Mouse (Mus musculus): ENCODE measurements around the gene Gli2. TPM values are rescaled to one million over a fixed set of nuclear protein-coding genes. Genes with fewer than 3 reads are reported as not detected.

The Gli2 gene
- polyA plus RNA-seq, 1 experiment from 2014 or later = 6.5 TPM

GRCm38 (mm10) chr1:119035931-119036330 lies 17.5 kb downstream of the Gli2 start:
- Histone ChIP-seq H3K4me1 (ENCODE audit: insufficient read depth, low read length) (peaks cover 31% of the 10 kb centered on the region), H3K27me3 (ENCODE audit: insufficient read depth, low read length) (no peaks in the 10 kb centered on the region), H3K9ac (replicated peaks; ENCODE audit: low read length) (no peak overlapping the region), H3K4me3 (ENCODE audit: low read length) (no peak overlapping the region), H3K27ac (ENCODE audit: low read length) (no peak overlapping the region), H3K36me3 (ENCODE audit: insufficient read depth, low read length) (no peaks in the 10 kb centered on the region), H3K9me3 (ENCODE audit: low read length) (no peaks in the 10 kb centered on the region), H3K4me2 (replicated peaks; ENCODE audit: low read depth, low read length) (no peak overlapping the region)
- 76% methylated on average over 8 of the region's 8 CpGs for WGBS
- ATAC-seq (ENCODE audit: low FRiP score, low TSS enrichment) = no peak

DNA sequence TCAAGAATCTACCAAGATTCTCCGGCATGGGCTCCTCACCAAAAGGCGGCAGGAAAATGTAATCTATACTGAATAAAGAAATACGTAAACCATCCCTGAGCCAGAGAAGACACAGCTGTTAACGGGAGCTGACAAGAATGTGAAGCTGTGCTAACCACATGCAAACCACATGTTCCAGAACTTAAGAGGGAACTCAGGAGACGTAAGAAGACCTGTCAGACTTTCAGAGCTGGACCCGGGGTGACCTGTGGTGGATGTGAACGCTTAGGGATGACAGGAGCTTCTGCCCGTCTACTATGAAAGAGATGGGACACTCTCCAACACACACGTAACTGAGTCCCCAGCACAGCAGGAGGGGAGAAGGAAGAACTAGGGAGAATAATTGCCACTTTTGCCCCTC lies 18.1 kb downstream of the Gli2 start:
- peaks cover 31% of the 10 kb centered on the region for H3K4me1 ChIP-seq (ENCODE audit: insufficient read depth, low read length)
- no peaks in the 10 kb centered on the region for H3K36me3 ChIP-seq (ENCODE audit: insufficient read depth, low read length)
- 42% methylated on average over 9 of the region's 9 CpGs for WGBS
- H3K9ac ChIP-seq (replicated peaks; ENCODE audit: low read length) = no peak overlapping the region
- ATAC-seq (ENCODE audit: low FRiP score, low TSS enrichment) = no peak
- H3K4me3 ChIP-seq (ENCODE audit: low read length) = no peak overlapping the region
- no peak overlapping the region for H3K4me2 ChIP-seq (replicated peaks; ENCODE audit: low read depth, low read length)
- H3K27ac ChIP-seq (ENCODE audit: low read length) = peak overlapping the region; percentile 62
- no peaks in the 10 kb centered on the region for H3K27me3 ChIP-seq (ENCODE audit: insufficient read depth, low read length)
- no peaks in the 10 kb centered on the region for H3K9me3 ChIP-seq (ENCODE audit: low read length)

- 31% methylated on average over 13 of the region's 13 CpGs for WGBS
- H3K4me1 ChIP-seq (ENCODE audit: insufficient read depth, low read length) = peaks cover 31% of the 10 kb centered on the region
- H3K9ac ChIP-seq (replicated peaks; ENCODE audit: low read length) = peak overlapping the region; percentile 58
- no peaks in the 10 kb centered on the region for H3K27me3 ChIP-seq (ENCODE audit: insufficient read depth, low read length)
- ATAC-seq (ENCODE audit: low FRiP score, low TSS enrichment) = no peak
- no peaks in the 10 kb centered on the region for H3K36me3 ChIP-seq (ENCODE audit: insufficient read depth, low read length)
- H3K4me2 ChIP-seq (replicated peaks; ENCODE audit: low read depth, low read length) = no peak overlapping the region; the same call in 1 of the 2 replicates
- H3K27ac ChIP-seq (ENCODE audit: low read length) = peak overlapping the region; percentile 96
- H3K4me3 ChIP-seq (ENCODE audit: low read length) = no peak overlapping the region
- H3K9me3 ChIP-seq (ENCODE audit: low read length) = no peaks in the 10 kb centered on the region
Measured at GRCm38 (mm10) chr1:119034163-119034705, 19.2 kb downstream of the Gli2 start.

DNA sequence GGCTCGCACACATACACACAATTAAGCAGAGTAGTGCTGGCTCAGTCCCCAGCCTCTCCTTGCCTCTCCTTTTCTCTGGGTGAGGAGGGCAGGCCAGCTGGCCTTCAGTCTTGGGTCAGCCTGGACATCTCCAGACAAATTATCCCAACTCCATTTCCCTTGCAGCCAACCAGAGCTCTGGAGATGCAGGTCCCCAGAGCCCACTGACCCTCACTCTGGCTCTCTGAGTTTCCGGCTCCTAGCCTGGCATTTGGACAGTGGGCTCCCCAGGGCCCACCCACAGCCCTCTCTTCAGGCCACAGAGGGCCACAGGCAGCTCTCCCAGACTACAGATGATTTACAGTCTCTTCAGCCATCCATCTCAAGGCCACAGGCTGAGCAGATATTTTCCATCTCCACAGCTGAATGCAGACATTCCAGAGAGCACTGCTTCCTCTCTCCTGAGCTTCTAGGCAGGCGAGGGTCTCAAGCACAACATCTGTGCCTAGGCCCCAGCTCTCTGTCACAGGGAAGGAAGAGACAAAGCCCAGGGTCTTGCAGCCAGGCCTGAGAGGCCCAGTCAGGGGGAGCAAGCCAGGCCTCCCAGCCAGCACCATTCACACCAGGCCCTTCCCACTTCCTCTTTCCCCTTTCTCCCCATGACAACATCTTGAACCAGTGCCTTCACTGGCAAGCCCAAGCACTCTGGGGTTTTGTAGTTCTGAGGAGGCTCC lies 19.8 kb downstream of the Gli2 start:
- Histone ChIP-seq H3K36me3 (ENCODE audit: insufficient read depth, low read length) (no peaks in the 10 kb centered on the region), H3K4me2 (replicated peaks; ENCODE audit: low read depth, low read length) (no peak overlapping the region; the same call in 1 of the 2 replicates), H3K27ac (ENCODE audit: low read length) (peak overlapping the region; percentile 96), H3K9ac (replicated peaks; ENCODE audit: low read length) (peak overlapping the region; percentile 58), H3K4me1 (ENCODE audit: insufficient read depth, low read length) (peaks cover 31% of the 10 kb centered on the region), H3K9me3 (ENCODE audit: low read length) (no peaks in the 10 kb centered on the region), H3K4me3 (ENCODE audit: low read length) (no peak overlapping the region), H3K27me3 (ENCODE audit: insufficient read depth, low read length) (no peaks in the 10 kb centered on the region)
- peak; percentile 94 for ATAC-seq (ENCODE audit: low FRiP score, low TSS enrichment)
- whole genome bisulfite sequencing = 44% methylated on average over 3 of the region's 3 CpGs

DNA sequence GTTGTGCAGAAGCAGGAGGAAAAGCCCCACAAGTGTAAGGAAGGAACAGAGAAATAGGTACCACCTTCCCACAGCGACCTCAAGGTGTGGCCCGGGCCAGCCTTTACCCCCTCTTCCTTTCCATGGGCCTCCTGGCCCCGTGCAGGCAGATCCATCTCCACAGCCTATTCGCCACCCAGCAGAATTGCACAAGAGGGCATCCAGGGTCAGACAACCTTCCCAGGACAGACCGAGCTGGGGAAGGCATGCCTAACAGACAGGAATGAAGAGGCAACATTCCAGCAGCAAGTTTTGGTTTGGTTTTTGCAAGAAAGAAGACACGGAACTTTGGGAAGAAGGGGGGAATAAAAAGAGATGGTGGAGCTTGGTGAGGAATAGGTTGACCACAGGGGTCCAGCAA lies 22.2 kb downstream of the Gli2 start:
- Histone ChIP-seq H3K4me2 (replicated peaks; ENCODE audit: low read depth, low read length) (no peak overlapping the region), H3K9ac (replicated peaks; ENCODE audit: low read length) (no peak overlapping the region), H3K4me3 (ENCODE audit: low read length) (no peak overlapping the region), H3K4me1 (ENCODE audit: insufficient read depth, low read length) (peaks cover 37% of the 10 kb centered on the region), H3K27ac (ENCODE audit: low read length) (no peak overlapping the region), H3K9me3 (ENCODE audit: low read length) (no peaks in the 10 kb centered on the region), H3K36me3 (ENCODE audit: insufficient read depth, low read length) (no peaks in the 10 kb centered on the region), H3K27me3 (ENCODE audit: insufficient read depth, low read length) (no peaks in the 10 kb centered on the region)
- 74% methylated on average over 6 of the region's 6 CpGs for WGBS
- no peak for ATAC-seq (ENCODE audit: low FRiP score, low TSS enrichment)

- Histone ChIP-seq H3K4me2 (replicated peaks; ENCODE audit: low read depth, low read length) (no peak overlapping the region), H3K4me1 (ENCODE audit: insufficient read depth, low read length) (peaks cover 22% of the 10 kb centered on the region), H3K9me3 (ENCODE audit: low read length) (no peaks in the 10 kb centered on the region), H3K27me3 (ENCODE audit: insufficient read depth, low read length) (no peaks in the 10 kb centered on the region), H3K4me3 (ENCODE audit: low read length) (no peak overlapping the region), H3K36me3 (ENCODE audit: insufficient read depth, low read length) (no peaks in the 10 kb centered on the region), H3K9ac (replicated peaks; ENCODE audit: low read length) (no peak overlapping the region), H3K27ac (ENCODE audit: low read length) (no peak overlapping the region)
- peak; percentile 60; the same call in 1 of the 2 replicates for ATAC-seq (ENCODE audit: low FRiP score, low TSS enrichment)
- WGBS = 26% methylated on average over 8 of the region's 8 CpGs
Measured at GRCm38 (mm10) chr1:119025647-119026358, 27.6 kb downstream of the Gli2 start.

DNA sequence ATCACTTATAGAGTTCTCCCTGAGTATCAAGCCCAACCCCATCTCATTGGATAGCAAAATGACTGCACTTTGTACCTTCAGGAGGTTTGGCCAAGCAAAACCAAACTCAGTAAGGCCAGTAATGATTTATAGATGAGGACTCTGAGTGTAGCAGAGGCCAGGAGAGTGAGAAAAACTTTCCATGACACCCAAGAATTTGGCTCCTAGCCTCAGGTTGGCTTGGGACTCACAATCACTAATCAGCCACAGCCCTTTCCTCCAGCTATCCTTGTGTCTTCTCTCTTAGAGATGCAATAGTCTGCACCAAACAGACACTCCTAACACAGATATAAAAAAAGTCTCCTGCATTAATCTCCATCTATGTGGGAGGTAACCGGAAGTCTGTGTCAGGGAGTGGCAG lies 31.1 kb downstream of the Gli2 start:
- H3K4me2 ChIP-seq (replicated peaks; ENCODE audit: low read depth, low read length) = no peak overlapping the region
- H3K4me3 ChIP-seq (ENCODE audit: low read length) = no peak overlapping the region
- H3K4me1 ChIP-seq (ENCODE audit: insufficient read depth, low read length) = peaks cover 22% of the 10 kb centered on the region
- no peaks in the 10 kb centered on the region for H3K9me3 ChIP-seq (ENCODE audit: low read length)
- H3K9ac ChIP-seq (replicated peaks; ENCODE audit: low read length) = no peak overlapping the region
- H3K27me3 ChIP-seq (ENCODE audit: insufficient read depth, low read length) = no peaks in the 10 kb centered on the region
- no peaks in the 10 kb centered on the region for H3K36me3 ChIP-seq (ENCODE audit: insufficient read depth, low read length)
- H3K27ac ChIP-seq (ENCODE audit: low read length) = peak overlapping the region; percentile 21; the same call in 1 of the 2 replicates
- WGBS = 34% methylated on average over 1 of the region's 1 CpGs
- peak; percentile 9; the same call in 1 of the 2 replicates for ATAC-seq (ENCODE audit: low FRiP score, low TSS enrichment)

DNA sequence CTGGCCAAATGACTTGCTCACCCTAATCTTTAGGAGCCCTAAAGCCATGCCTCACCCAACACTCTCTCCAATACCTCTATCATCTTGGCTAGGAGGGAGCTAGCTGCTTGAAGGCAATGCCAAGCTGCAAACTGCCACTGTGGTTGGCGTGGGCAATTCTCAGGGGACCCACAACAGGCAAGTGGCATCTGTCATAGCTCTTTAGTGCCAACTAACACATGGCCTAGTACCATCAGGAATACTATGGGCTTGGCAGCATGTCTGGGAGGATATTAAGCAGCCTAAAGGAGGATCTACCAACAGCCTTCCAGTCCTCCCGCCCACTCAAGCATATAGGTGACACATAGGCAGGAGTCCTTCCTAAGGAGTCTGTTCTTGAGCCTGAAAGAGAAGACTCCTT lies 33.3 kb downstream of the Gli2 start:
- ATAC-seq (ENCODE audit: low FRiP score, low TSS enrichment) = no peak
- WGBS = 87% methylated on average over 2 of the region's 2 CpGs
- Histone ChIP-seq H3K9ac (replicated peaks; ENCODE audit: low read length) (no peak overlapping the region), H3K9me3 (ENCODE audit: low read length) (no peaks in the 10 kb centered on the region), H3K4me2 (replicated peaks; ENCODE audit: low read depth, low read length) (no peak overlapping the region), H3K27ac (ENCODE audit: low read length) (no peak overlapping the region), H3K27me3 (ENCODE audit: insufficient read depth, low read length) (no peaks in the 10 kb centered on the region), H3K36me3 (ENCODE audit: insufficient read depth, low read length) (no peaks in the 10 kb centered on the region), H3K4me3 (ENCODE audit: low read length) (no peak overlapping the region), H3K4me1 (ENCODE audit: insufficient read depth, low read length) (peaks cover 8% of the 10 kb centered on the region)

DNA sequence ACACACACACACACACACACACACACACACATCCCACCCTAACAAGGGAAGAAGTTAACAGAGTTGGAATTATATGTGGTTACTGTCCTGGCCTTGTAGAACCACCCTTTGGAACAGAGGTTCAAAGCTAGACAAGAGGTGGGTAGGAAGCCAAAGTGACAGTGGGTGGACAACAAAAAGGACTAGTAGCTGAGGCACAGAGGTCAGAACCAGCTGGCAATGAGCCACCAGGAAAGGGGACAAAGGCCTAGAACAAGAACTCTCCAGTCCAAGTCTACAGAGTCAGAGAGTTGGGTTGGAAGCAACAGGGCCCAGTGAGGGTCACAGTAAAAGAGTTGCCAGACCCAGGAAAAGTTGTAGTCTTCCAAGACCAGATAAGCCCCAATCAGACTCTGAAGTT lies 34.4 kb downstream of the Gli2 start:
- Histone ChIP-seq H3K27me3 (ENCODE audit: insufficient read depth, low read length) (no peaks in the 10 kb centered on the region), H3K9me3 (ENCODE audit: low read length) (no peaks in the 10 kb centered on the region), H3K27ac (ENCODE audit: low read length) (no peak overlapping the region), H3K4me1 (ENCODE audit: insufficient read depth, low read length) (peaks cover 8% of the 10 kb centered on the region), H3K9ac (replicated peaks; ENCODE audit: low read length) (no peak overlapping the region), H3K4me3 (ENCODE audit: low read length) (no peak overlapping the region), H3K4me2 (replicated peaks; ENCODE audit: low read depth, low read length) (no peak overlapping the region), H3K36me3 (ENCODE audit: insufficient read depth, low read length) (no peaks in the 10 kb centered on the region)
- ATAC-seq (ENCODE audit: low FRiP score, low TSS enrichment) = no peak

DNA sequence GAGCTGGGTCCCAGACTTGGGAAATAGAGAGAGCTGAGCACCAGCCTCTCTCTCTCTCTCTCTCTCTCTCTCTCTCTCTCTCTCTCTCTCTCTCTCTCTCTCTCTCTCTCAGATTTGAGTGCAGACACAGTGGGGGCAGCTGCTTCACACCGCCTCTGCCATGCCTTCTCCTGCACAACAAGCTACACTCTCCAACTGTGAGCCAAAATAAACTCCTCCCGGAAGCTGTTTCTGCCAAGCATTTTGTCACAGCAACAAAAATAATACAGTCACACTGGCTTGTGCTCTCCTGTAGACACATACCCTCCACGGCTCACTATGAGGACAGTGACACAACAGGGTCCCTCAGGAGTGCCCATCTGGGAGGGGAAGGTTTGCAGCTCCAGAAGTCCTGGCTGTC lies 36.6 kb downstream of the Gli2 start:
- Histone ChIP-seq H3K9me3 (ENCODE audit: low read length) (no peaks in the 10 kb centered on the region), H3K4me1 (ENCODE audit: insufficient read depth, low read length) (no peaks in the 10 kb centered on the region), H3K9ac (replicated peaks; ENCODE audit: low read length) (no peak overlapping the region), H3K27ac (ENCODE audit: low read length) (no peak overlapping the region), H3K4me3 (ENCODE audit: low read length) (no peak overlapping the region), H3K27me3 (ENCODE audit: insufficient read depth, low read length) (no peaks in the 10 kb centered on the region), H3K4me2 (replicated peaks; ENCODE audit: low read depth, low read length) (no peak overlapping the region), H3K36me3 (ENCODE audit: insufficient read depth, low read length) (no peaks in the 10 kb centered on the region)
- no peak for ATAC-seq (ENCODE audit: low FRiP score, low TSS enrichment)
- 70% methylated on average over 3 of the region's 3 CpGs for WGBS

Measured in kidney, embryonic 16.5 days (tissue).